Mouse (Mus musculus): ENCODE measurements around the gene Srebf2.
A peak's percentile ranks its signal among the peaks of the same experiment; 100 is the strongest.

DNA sequence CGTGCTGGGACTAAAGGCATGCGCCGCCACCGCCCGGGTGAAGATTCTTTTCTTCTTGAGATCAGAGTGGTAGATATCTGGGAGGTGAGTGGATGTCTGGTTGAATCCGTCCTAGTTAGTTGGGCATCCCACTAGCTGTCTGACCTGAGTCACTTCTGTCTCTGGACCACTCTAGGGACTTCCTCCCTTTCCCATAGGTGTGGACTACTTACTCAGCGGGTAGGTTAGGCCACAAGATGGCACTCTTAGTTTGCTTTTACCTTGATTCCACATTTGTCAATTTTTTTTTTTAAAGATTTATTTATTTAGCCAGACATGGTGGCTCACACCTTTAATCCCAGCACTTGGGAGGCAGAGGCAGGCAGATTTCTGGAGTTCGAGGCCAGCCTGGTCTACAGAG lies 7.8 kb upstream of the Srebf2 start:
- TF ChIP-seq ZNF384 (IDR thresholded peaks at IDR 0.05; ENCODE audit: low read depth, low read length), result peak; percentile 59; the same call in 1 of the 2 replicates
- no peak for TF ChIP-seq MAFK (IDR thresholded peaks at IDR 0.05; ENCODE audit: insufficient read depth, low read depth, low read length)
- no peak for TF ChIP-seq CHD2 (IDR thresholded peaks at IDR 0.05; ENCODE audit: low read depth, low read length)

Data from ES-E14 (cell line).